Mouse (Mus musculus) midbrain, embryonic 16.5 days (tissue): ENCODE results near the gene Tufm. TPM values are rescaled to one million over a fixed set of nuclear protein-coding genes. Genes with fewer than 3 reads are reported as not detected.
A peak's percentile ranks its signal among the peaks of the same experiment; 100 is the strongest.

Source experiments
- ATAC-seq: fragments of 200-750 bp; cut with Nextera tagmentation; 2 replicates; pipeline ENCODE4 v1.8.0; 2017; ENCODE audit warnings: moderate TSS enrichment
- H3K27ac ChIP-seq: fragments of 300-500 bp; sonication (generic); 2 replicates; pipeline ENCODE4 v1.5.1; 2014; ENCODE audit warnings: mild to moderate bottlenecking, low read length, mixed read lengths
- H3K27me3 ChIP-seq: fragments of 300-500 bp; sonication (generic); 2 replicates; pipeline ENCODE4 v1.6.1; 2014; ENCODE audit warnings: low read depth, low read length, mixed read lengths; ENCODE audit not compliant: control insufficient read depth, insufficient read depth
- H3K36me3 ChIP-seq: fragments of 300-500 bp; sonication (generic); 2 replicates; pipeline ENCODE4 v1.6.1; 2014; ENCODE audit warnings: mild to moderate bottlenecking, low read length, moderate library complexity, mixed read lengths; ENCODE audit not compliant: control insufficient read depth, insufficient read depth
- H3K4me1 ChIP-seq: fragments of 300-500 bp; sonication (generic); 2 replicates; pipeline ENCODE4 v1.6.1; 2014; ENCODE audit warnings: mild to moderate bottlenecking, low read length, mixed read lengths; ENCODE audit not compliant: control insufficient read depth, insufficient read depth
- H3K4me2 ChIP-seq: fragments of 300-500 bp; sonication (generic); 2 replicates; pipeline ENCODE4 v1.6.1; 2014; ENCODE audit warnings: mild to moderate bottlenecking, low read length, mixed read lengths
- H3K4me3 ChIP-seq: fragments of 300-500 bp; sonication (generic); 2 replicates; pipeline ENCODE4 v1.5.1; 2014; ENCODE audit warnings: low read depth, mild to moderate bottlenecking, low read length, moderate library complexity, mixed read lengths
- H3K9ac ChIP-seq: fragments of 300-500 bp; sonication (generic); 2 replicates; pipeline ENCODE4 v1.6.1; 2014; ENCODE audit warnings: low read depth, low read length, mixed read lengths
- H3K9me3 ChIP-seq: fragments of 300-500 bp; sonication (generic); replicated peaks from 2 replicates; pipeline ENCODE4 v1.6.1; 2014; ENCODE audit warnings: mild to moderate bottlenecking, low read length, mixed read lengths; ENCODE audit not compliant: control insufficient read depth, poor library complexity, severe bottlenecking
- WGBS: fragments of 180-500 bp; shearing (Covaris S2); extraction: QIAGEN DNeasy Blood & Tissue Kit; methylation state at CpG from one replicate; pipeline ENCODE4 v1.1.7; 2014; 5-methylcytosine and 5-hydroxymethylcytosine counted together
- polyA plus RNA-seq: library from polyadenylated mRNA; unstranded; fragments of >200 nt; fragmentation: Nextera tagmentation; extraction: Ambion mirVana; gene quantifications from 2 replicates; pipeline ENCODE4 v1.2.1, GENCODE M21; 2015

Tufm gene
- polyA plus RNA-seq: 121 and 127 TPM in 2 replicates

- WGBS: under 1% methylated on average over 32 of the region's 32 CpGs
- Histone ChIP-seq H3K4me3 (peak within 1 kb of the TSS; percentile 62), H3K4me1 (peaks cover 15% of the 10 kb centered on the region), H3K27me3 (no peaks in the 10 kb centered on the region), H3K4me2 (peak within 1 kb of the TSS; percentile 82), H3K9ac (peak within 1 kb of the TSS; percentile 74), H3K27ac (peak within 1 kb of the TSS; percentile 48), H3K36me3 (peaks cover 11% of the 10 kb centered on the region), H3K9me3 (no peaks in the 10 kb centered on the region)
- peak; percentile 95 for ATAC-seq
These were observed at the start of gene Tufm for GRCm38 (mm10) chr7:126487052-126487483. Gene Tufm (plus strand): TSS chr7:126487361.

GRCm38 (mm10) chr7:126440134-126440533, 47.0 kb upstream of the Tufm start:
- no peak overlapping the region for H3K9ac ChIP-seq
- no peak overlapping the region for H3K4me2 ChIP-seq
- no peaks in the 10 kb centered on the region for H3K9me3 ChIP-seq
- 80% methylated on average over 8 of the region's 9 CpGs for WGBS
- peaks cover 15% of the 10 kb centered on the region for H3K36me3 ChIP-seq
- no peaks in the 10 kb centered on the region for H3K4me1 ChIP-seq
- ATAC-seq: no peak
- no peaks in the 10 kb centered on the region for H3K27me3 ChIP-seq
- no peak overlapping the region for H3K4me3 ChIP-seq
- H3K27ac ChIP-seq: no peak overlapping the region

GRCm38 (mm10) chr7:126443997-126444396, 43.2 kb upstream of the Tufm start:
- no peak for ATAC-seq
- WGBS: 94% methylated on average over 10 of the region's 10 CpGs
- peaks cover 28% of the 10 kb centered on the region for H3K36me3 ChIP-seq
- no peak overlapping the region for H3K27ac ChIP-seq
- no peaks in the 10 kb centered on the region for H3K9me3 ChIP-seq
- no peak overlapping the region for H3K9ac ChIP-seq
- no peaks in the 10 kb centered on the region for H3K4me1 ChIP-seq
- H3K4me2 ChIP-seq: no peak overlapping the region
- H3K27me3 ChIP-seq: no peaks in the 10 kb centered on the region
- H3K4me3 ChIP-seq: no peak overlapping the region

GRCm38 (mm10) chr7:126444536-126444935, 42.6 kb upstream of the Tufm start:
- H3K36me3 ChIP-seq: peaks cover 28% of the 10 kb centered on the region
- H3K27me3 ChIP-seq: no peaks in the 10 kb centered on the region
- 97% methylated on average over 9 of the region's 9 CpGs for WGBS
- H3K4me2 ChIP-seq: no peak overlapping the region
- H3K4me3 ChIP-seq: no peak overlapping the region
- H3K4me1 ChIP-seq: no peaks in the 10 kb centered on the region
- no peak overlapping the region for H3K27ac ChIP-seq
- H3K9ac ChIP-seq: no peak overlapping the region
- H3K9me3 ChIP-seq: no peaks in the 10 kb centered on the region
- no peak for ATAC-seq

GRCm38 (mm10) chr7:126445104-126445815, 41.9 kb upstream of the Tufm start:
- Histone ChIP-seq H3K9me3 (no peaks in the 10 kb centered on the region), H3K36me3 (peaks cover 28% of the 10 kb centered on the region), H3K4me3 (no peak overlapping the region), H3K27me3 (no peaks in the 10 kb centered on the region), H3K9ac (no peak overlapping the region), H3K4me1 (no peaks in the 10 kb centered on the region), H3K27ac (no peak overlapping the region), H3K4me2 (no peak overlapping the region)
- WGBS: 92% methylated on average over 15 of the region's 15 CpGs
- no peak for ATAC-seq

- Histone ChIP-seq H3K36me3 (peaks cover 28% of the 10 kb centered on the region), H3K9ac (no peak overlapping the region), H3K4me3 (no peak overlapping the region), H3K27me3 (no peaks in the 10 kb centered on the region), H3K27ac (no peak overlapping the region), H3K9me3 (no peaks in the 10 kb centered on the region), H3K4me2 (no peak overlapping the region), H3K4me1 (no peaks in the 10 kb centered on the region)
- 90% methylated on average over 21 of the region's 21 CpGs for WGBS
- ATAC-seq: no peak
These were observed 40.9 kb upstream of the Tufm start for GRCm38 (mm10) chr7:126446217-126446616.

GRCm38 (mm10) chr7:126448481-126448880, 38.7 kb upstream of the Tufm start:
- H3K4me2 ChIP-seq: no peak overlapping the region
- H3K27me3 ChIP-seq: no peaks in the 10 kb centered on the region
- H3K9ac ChIP-seq: no peak overlapping the region
- H3K9me3 ChIP-seq: no peaks in the 10 kb centered on the region
- H3K4me3 ChIP-seq: no peak overlapping the region
- no peaks in the 10 kb centered on the region for H3K4me1 ChIP-seq
- WGBS: 91% methylated on average over 19 of the region's 19 CpGs
- no peak overlapping the region for H3K27ac ChIP-seq
- peaks cover 26% of the 10 kb centered on the region for H3K36me3 ChIP-seq
- no peak for ATAC-seq

- H3K27ac ChIP-seq: no peak overlapping the region
- no peaks in the 10 kb centered on the region for H3K9me3 ChIP-seq
- H3K36me3 ChIP-seq: peaks cover 15% of the 10 kb centered on the region
- H3K4me1 ChIP-seq: no peaks in the 10 kb centered on the region
- H3K27me3 ChIP-seq: no peaks in the 10 kb centered on the region
- 93% methylated on average over 18 of the region's 18 CpGs for whole genome bisulfite sequencing
- no peak for ATAC-seq
- H3K4me2 ChIP-seq: no peak overlapping the region
- H3K9ac ChIP-seq: no peak overlapping the region
- H3K4me3 ChIP-seq: no peak overlapping the region
These were observed 37.2 kb upstream of the Tufm start for GRCm38 (mm10) chr7:126449991-126450390.

- WGBS: 87% methylated on average over 6 of the region's 6 CpGs
- H3K4me2 ChIP-seq: no peak overlapping the region
These were observed 36.5 kb upstream of the Tufm start for GRCm38 (mm10) chr7:126450641-126451040.

More at GRCm38 (mm10) chr7:126450641-126451040, 36.5 kb upstream of the Tufm start:
- H3K9me3 ChIP-seq: no peaks in the 10 kb centered on the region
- no peaks in the 10 kb centered on the region for H3K4me1 ChIP-seq
- no peaks in the 10 kb centered on the region; the same call in 1 of the 2 replicates for H3K27me3 ChIP-seq
- H3K27ac ChIP-seq: no peak overlapping the region
- no peak overlapping the region for H3K9ac ChIP-seq
- no peak for ATAC-seq
- H3K36me3 ChIP-seq: peaks cover 10% of the 10 kb centered on the region; the same call in 1 of the 2 replicates
- no peak overlapping the region for H3K4me3 ChIP-seq
